In the genomic region with DNA sequence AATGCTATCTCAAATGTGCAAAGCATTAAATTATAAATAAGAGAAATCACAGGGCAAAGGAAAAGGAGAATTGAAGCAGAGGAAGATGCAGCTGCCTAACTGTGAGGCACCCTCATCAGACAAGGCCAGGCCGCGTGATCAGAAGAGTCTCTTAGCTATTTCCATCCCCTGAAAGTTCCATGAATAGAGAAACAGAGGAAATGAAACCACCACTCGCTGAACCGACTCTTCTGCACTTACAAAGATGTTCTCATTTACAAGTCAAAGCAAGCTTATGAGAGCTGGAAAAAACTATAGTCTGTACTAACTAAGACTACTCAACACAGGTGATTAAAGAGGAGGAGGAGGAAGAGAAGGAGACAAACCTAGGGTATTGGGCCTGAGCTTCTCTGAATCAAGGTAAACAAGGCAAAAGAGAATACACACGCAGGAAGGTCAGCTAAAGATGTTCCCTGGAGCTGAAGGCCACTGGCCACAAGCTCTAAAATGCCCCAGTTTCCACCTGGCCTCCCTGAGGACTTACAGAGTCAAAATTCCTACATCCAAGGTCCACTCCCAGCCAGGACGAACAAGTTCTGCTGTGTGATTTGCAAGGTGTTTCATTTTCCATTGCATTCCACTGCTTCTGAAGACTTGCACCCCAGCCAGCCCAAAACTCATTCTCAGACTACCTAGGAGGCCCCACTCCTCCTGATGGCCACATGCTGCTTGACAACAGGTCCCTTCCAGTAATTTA, we compare ENCODE assay signal across 10 mouse cellular contexts. TPM values are rescaled to one million over a fixed set of nuclear protein-coding genes. Genes with fewer than 3 reads are reported as not detected.
DNase-seq lines count a peak whose midpoint lies in the region; ATAC-seq and TF ChIP-seq lines count a peak whose summit lies in the region.
"Had no signal": no experiment of that assay in that cellular context is flagged by ENCODE, and none has a peak within 500 bp of the region (broad histone marks: within the 10 kb centered on the region; RNA-seq: fewer than 3 reads in every experiment).

No protein-coding gene starts in this region.

- H3K9me3 ChIP-seq in midbrain, embryonic 14.5 days (ENCODE audit: control insufficient read depth, low read length) = no peaks in the 10 kb centered on the region

- WGBS in midbrain, embryonic 14.5 days = 63% methylated on average over 6 of the region's 6 CpGs

- no peaks in the 10 kb centered on the region for H3K36me3 ChIP-seq in midbrain, embryonic 14.5 days (ENCODE audit: control insufficient read depth, insufficient read depth, low read length)

- no peak for ATAC-seq in midbrain, embryonic 14.5 days (ENCODE audit: low FRiP score, low TSS enrichment)

- peaks cover 35% of the 10 kb centered on the region for H3K4me1 ChIP-seq in bone marrow macrophage, adult 2 months (ENCODE audit: control insufficient read depth, insufficient read depth, low read length)
- 0 out of 2 replicates have a peak, but pooled peaks cover 4% of the 10 kb centered on the region for H3K4me1 ChIP-seq in midbrain, embryonic 14.5 days (ENCODE audit: control insufficient read depth, insufficient read depth, low read length)

- peak overlapping the region; percentile 96 for H3K27ac ChIP-seq in bone marrow macrophage, adult 2 months (ENCODE audit: insufficient read depth, low read depth, low read length)
- no peak overlapping the region for H3K27ac ChIP-seq in midbrain, embryonic 14.5 days (replicated peaks; ENCODE audit: low read depth, low read length)

- TF ChIP-seq CTCF in bone marrow macrophage, adult 2 months (IDR thresholded peaks at IDR 0.05; ENCODE audit: low read depth, low read length) = no peak

- H3K27me3 ChIP-seq in midbrain, embryonic 14.5 days (ENCODE audit: control insufficient read depth, insufficient read depth, low read length) = no peaks in the 10 kb centered on the region

- intact Hi-C loops in left cerebral cortex, postnatal 36 days (cut with DNase I) = loop anchor here (5.0 to 10.0 kb wide), 2 partner anchors 107 to 230 kb away; a partner anchor contains a TSS

- TF ChIP-seq POLR2A in bone marrow macrophage, adult 2 months (IDR thresholded peaks at IDR 0.05; ENCODE audit: borderline replicate concordance, low read depth, low read length) = no peak

- no peak overlapping the region for H3K4me2 ChIP-seq in midbrain, embryonic 14.5 days (ENCODE audit: low read length)
- H3K4me2 ChIP-seq: lung, embryonic 14.5 days had no signal

- peak overlapping the region; percentile 26 for H3K4me3 ChIP-seq in bone marrow macrophage, adult 2 months (ENCODE audit: insufficient read depth, low read length)
- H3K4me3 ChIP-seq in midbrain, embryonic 14.5 days (replicated peaks; ENCODE audit: low read depth, low read length) = no peak overlapping the region

- no peak overlapping the region for H3K9ac ChIP-seq in midbrain, embryonic 14.5 days (replicated peaks; ENCODE audit: low read length)
- H3K9ac ChIP-seq: lung, embryonic 14.5 days had no signal

- peak; percentile 46 to 59 for DNase-seq in kidney, postnatal 36 days
- no peak for DNase-seq in kidney, adult 8-10 months
- DNase-seq in CD4-positive helper T cell, adult 2 months (ENCODE audit: low read depth, low spot score) = peak; percentile 61
- DNase-seq in skeletal muscle tissue, adult 2 months (ENCODE audit: low read depth, low spot score) = peak; percentile 32
- DNase-seq in midbrain, embryonic 14.5 days = no peak
- DNase-seq in left cerebral cortex, postnatal 36 days (ENCODE audit: low spot score in 2 of 2) = no peak
- DNase-seq: cerebellum, postnatal 14 days; lung, embryonic 14.5 days; retina, postnatal 1 day had no signal

RNA-seq across cellular contexts. Expression of a gene that starts 5.2 kb away (rescaled TPM):
- polyA plus RNA-seq in bone marrow macrophage, adult 2 months (2012; ENCODE audit: insufficient read depth, insufficient read length, missing spikeins) = 78.1 and 79.1 TPM in 2 replicates
- polyA plus RNA-seq in midbrain, embryonic 14.5 days (2014; fragmentation: Nextera tagmentation; extraction: Ambion mirVana) = 13.1 and 24.3 TPM in 2 replicates
- 10 to 100 TPM; 31.3 to 33.0 TPM for total RNA-seq in left cerebral cortex, postnatal 36 days (2021)

Comparison
In these comparisons a context has a peak if more than half of its experiments do, and no peak if none do; other contexts are left out.
1. DNase-seq: peak in kidney, postnatal 36 days (2 of 2), CD4-positive helper T cell, adult 2 months (single experiment) and skeletal muscle tissue, adult 2 months (single experiment); none in kidney, adult 8-10 months (0 of 2), midbrain, embryonic 14.5 days (single experiment) and left cerebral cortex, postnatal 36 days (0 of 2).